Mouse (Mus musculus) thymus, postnatal 10 days (tissue): ENCODE data around the gene Adat3.
"Not testable (repeated sequence)": the region's sequence is repeated elsewhere in the genome, so short reads cannot be mapped to it uniquely, and the experiment has no call there.

Experiments
- DNase-seq, 2 experiments: peaks; one replicate each; pipeline ENCODE4 v3.0.0; 2021; ENCODE audit warnings: low spot score in 2 of 2

Gene Adat3

DNA sequence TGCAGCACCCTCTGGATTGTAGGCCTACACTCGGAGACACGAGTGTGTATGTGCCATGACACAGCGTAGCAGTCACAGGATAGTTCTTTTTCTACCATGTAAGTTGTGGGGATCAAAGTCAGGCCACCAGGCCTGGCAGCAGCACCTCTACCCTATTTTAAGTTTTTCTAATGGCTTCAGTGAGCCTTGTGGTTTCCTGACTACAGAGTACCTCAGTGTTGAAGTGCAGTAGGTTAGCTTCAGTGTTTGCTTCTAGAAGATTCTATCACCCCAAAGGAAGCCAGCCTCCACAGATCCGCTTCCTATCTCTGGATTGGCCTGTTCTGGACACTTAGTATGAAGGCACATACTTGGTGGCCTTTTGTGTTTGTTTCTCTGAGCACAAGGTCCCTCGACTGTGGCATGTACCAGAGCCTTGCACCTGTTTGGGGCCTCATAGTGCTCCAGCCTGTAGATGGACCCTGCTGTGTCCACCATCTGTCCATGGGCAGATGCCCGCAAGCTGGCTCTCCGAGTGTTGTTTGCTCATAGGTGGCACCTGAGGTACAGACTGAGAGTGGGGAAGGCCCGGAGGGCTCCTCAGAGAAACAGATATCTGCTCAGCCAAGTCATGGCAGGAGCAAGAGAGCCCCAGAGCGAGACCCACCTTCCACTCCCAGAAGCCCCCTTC lies 7.6 kb downstream of the Adat3 start:
- DNase-seq, result no peak

DNA sequence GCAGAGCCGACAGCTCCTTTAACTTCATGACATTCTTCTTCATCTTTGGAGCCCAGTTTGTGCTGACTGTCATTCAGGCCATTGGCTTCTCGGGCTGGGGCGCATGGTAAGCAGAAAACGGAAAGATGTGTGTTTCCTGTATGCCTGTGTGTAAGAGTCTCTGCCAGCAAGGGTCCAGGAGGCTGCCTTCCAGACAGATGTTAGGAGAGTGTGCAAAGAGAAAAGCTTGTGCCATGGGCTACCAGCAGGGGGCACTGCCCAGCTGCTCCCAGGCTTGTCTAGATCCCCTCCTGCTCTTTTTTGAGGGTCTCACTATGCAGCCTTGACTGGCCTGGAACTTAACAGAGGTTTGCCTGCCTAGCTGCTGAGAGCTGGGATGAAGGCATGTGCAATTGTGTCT lies 8.3 kb downstream of the Adat3 start:
- peak; percentile 79 to 88 for DNase-seq

DNA sequence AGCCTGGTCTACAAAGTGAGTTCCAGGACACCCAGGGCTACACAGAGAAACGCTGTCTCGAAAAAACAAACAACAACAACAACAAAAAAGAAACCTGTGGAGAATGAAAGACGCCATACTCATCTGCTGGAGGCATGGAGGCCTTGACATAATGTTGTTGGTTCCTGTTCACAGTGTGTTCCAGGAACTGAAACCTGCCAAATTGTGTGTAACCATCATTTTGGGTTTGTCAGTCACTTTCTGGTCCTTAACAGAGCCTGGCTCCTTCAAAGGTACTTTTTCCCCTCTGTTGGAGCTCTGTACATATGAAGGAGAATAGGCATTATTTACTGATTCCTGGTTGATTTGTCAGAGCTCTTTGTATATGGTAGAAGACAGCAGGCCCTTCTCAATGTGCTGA lies 9.2 kb downstream of the Adat3 start:
- DNase-seq, result no peak

GRCm38 (mm10) chr10:80613821-80614220 lies 11.1 kb downstream of the Adat3 start:
- no peak for DNase-seq

DNA sequence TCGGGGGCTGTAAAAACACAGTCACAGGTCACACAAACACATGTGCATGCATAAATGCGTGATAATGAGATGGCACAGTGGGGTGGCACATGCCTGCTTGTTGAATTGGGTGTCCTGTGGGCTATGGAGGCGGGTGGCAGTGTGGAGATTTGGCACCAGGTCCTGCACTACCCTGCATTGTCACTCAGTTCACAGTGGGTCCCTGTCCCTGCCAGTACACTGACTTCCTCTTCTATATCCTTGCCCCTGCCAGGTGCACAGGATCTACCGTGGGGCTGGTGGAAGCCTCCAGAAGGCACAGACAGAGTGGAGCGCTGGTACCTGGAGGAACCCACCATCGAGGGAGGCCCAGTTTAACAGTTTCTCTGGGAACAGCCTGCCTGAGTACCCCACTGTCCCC lies 11.7 kb downstream of the Adat3 start:
- peak; percentile 36 to 38 for DNase-seq

DNA sequence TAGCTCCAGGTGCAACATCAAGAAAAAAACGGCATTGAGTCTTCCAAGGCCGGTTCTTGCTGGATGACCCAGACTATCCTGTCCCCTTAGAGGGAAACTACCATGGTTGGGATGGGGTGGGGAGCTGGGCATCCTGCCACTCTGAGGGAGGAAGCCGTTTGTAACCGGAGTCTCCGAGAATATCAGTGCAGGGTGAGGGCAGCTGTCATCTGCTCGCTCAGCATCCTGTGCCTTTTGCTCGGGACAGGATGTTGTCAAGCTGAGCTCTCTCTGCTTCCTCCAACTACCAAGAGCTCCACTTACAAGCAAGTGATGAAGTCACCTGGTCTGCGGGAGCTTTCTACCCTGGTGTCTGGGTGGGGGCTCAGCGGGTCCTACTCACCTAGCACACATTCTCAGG lies 15.5 kb downstream of the Adat3 start:
- DNase-seq, result peak; percentile 74 to 80

DNA sequence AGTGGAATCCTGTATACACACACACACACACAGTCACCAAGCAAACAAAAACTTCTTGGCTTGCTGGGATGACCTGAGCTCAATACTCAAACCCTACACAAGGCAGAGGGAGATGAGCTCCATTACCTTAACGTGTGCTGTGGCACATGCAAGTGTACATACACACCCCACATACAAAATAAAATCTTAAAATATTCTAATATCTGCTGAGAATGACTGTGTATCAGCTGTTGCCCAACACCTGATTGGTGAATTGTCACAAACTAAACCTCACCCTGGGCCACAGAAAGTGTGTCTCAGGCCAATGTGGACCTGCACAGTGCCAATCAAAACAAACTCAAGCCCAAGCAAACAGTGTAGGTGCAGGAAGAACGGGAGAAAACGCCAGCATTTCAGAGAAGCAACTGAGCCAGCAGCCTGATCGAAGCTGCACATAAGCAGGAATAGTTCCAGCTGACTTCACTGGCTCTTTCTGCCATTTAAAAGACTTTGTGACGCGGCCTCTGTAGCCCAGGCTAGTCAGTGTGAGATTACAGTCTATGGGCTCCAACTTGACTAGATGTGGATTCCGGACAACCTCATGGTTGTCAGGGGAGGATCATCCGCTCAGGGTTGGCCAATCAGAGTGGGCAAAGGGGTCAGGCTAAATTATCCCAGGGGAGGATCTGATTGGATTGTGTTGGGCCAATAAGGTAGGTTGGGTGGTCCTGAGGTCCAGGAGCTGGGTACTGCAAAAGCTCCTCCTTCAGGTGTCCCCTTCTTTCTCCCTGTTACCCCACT lies 17.0 kb downstream of the Adat3 start:
- no peak for DNase-seq

GRCm38 (mm10) chr10:80620365-80620764 lies 17.7 kb downstream of the Adat3 start:
- no peak for DNase-seq

- no peak for DNase-seq
These were observed 18.4 kb downstream of the Adat3 start for GRCm38 (mm10) chr10:80620796-80621689.

DNA sequence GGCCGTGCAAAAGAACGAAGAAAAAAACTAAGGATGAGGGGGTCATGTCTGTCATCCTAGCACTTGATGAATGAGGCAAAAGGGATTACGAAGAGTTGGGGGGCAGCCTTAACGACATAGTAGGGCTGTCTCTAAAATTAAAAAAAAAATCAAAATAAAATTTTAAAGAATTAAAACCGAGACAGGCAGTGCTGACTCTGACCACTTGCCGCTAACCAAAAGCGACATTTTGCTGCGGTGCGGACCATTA lies 18.9 kb downstream of the Adat3 start:
- DNase-seq, result no peak

DNA sequence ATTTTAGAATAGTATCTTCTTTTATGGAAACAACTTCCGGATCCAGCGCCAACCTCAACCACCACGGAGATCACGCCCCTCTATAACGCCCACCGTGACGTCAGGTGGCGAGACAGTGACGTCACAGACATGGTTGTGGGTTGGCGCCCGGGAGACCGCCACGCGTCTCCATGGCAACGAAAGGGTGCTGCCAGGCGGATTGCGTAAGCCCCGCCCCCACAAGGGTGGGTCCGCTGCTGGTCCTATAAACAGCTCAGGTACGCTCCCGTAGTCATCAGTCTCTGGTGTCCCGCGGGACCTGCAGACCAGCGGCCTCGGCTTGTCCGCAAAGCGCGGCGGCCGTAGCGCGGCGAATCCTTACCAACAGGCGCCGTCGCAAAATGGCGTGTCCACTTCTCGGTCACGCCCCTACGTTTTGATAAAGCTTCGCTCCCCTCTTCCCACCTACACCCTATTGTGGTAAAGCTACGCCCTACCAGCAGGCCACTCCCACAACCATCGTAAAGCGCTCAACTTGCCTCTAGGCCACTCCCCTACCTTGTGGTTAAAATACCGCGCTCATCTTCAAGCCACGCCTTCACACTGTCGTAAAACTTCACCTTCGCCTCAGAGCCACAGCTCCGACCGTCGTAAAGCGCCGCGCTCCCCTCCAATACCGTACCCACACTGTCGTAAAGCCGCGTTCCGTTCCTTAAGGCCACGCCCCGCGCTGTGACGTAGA lies 19.4 kb downstream of the Adat3 start:
- DNase-seq, result peak; percentile 98 to 99

GRCm38 (mm10) chr10:80622661-80623456 lies 20.2 kb downstream of the Adat3 start, which contains the start of gene Csnk1g2:
Csnk1g2 (plus strand) TSS chr10:80622838.
- peak; percentile 80 to 82 for DNase-seq

GRCm38 (mm10) chr10:80623457-80624191 lies 20.9 kb downstream of the Adat3 start:
- DNase-seq, result peak; percentile 79 to 80

GRCm38 (mm10) chr10:80625764-80626163 lies 23.1 kb downstream of the Adat3 start:
- DNase-seq, result no peak

GRCm38 (mm10) chr10:80627685-80628084 lies 25.0 kb downstream of the Adat3 start:
- no peak for DNase-seq

- no peak for DNase-seq
These were observed 26.2 kb downstream of the Adat3 start for GRCm38 (mm10) chr10:80628925-80629324.

DNA sequence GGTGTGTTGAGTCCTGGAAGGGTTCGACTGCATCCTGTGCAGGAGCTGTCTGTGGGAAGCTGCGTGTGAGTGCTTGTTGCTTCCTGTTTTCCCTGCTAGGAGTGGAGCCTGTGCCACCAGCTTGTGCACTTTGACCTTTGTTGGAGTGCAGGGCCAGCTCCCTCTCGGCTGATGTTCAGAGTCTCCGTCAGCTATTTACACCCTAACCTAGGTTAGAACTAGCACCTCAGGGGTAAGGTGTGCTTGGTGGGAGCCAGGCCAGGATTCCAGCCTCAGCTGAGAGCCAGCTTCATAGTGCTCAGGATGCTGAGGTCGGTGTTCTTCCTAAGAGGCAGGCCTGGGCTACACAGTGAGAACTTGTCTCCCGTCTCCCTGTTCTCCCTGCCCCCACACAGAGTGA lies 32.7 kb downstream of the Adat3 start:
- DNase-seq, result no peak

DNA sequence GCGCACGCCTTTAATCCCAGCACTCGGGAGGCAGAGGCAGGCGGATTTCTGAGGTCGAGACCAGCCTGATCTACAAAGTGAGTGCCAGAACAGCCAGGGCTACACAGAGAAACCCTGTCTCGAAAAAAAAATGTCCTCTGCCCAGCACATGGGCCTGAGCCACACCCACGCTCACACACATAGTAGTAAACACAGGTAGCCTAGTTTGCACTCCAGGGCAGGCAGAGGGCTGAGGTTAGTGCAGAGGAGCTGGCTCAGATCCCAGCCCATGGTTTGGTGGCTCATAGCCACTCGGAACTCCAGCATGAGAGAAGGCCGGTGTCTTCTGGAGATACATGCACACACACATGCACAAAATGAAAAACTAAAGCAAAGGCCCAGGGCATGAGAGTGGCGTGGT lies 44.3 kb downstream of the Adat3 start:
- DNase-seq, result no peak

GRCm38 (mm10) chr10:80649910-80650309 lies 47.2 kb downstream of the Adat3 start:
- DNase-seq, result not testable (repeated sequence)

DNA sequence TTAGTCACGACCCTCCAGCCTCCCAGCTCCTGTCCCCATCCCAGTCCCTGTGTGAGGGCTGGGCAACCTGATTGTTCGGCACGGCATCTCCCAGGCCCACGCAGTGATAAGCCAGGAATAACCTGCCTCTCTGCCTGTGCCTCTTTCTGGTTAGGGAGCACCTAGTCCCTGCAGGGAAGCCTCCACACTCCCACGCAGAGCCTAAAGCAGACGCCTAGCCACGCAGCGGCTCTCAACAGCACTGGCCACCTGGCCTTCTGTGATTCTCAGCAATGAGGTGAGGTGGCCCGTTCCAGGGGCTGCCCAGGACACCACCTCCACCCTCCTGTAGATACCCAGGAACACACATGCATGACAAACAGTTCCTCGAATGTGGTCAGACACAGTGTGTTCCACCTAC lies 47.7 kb downstream of the Adat3 start:
- no peak for DNase-seq
